Mouse (Mus musculus) lung, postnatal 0 days (tissue): ENCODE data around the gene Ckmt1. TPM values are rescaled to one million over a fixed set of nuclear protein-coding genes. Genes with fewer than 3 reads are reported as not detected.

Experiments used
- ATAC-seq: fragments of 200-750 bp; cut with Nextera tagmentation; 2 replicates; pipeline ENCODE4 v1.8.0; 2017; ENCODE audit warnings: moderate library complexity
- DNase-seq: peaks from one replicate; pipeline ENCODE4 v3.0.0-alpha.2; 2016; ENCODE audit warnings: low spot score
- H3K27ac ChIP-seq: fragments of 300-500 bp; sonication (generic); 2 replicates; pipeline ENCODE4 v1.5.1; 2014; ENCODE audit warnings: antibody characterized with exemption, mild to moderate bottlenecking, low read length, mixed read lengths
- H3K27me3 ChIP-seq: fragments of 300-500 bp; sonication (generic); replicated peaks from 2 replicates; pipeline ENCODE4 v1.6.1; 2014; ENCODE audit warnings: low read length, mixed read lengths; ENCODE audit not compliant: insufficient read depth
- H3K36me3 ChIP-seq: fragments of 300-500 bp; sonication (generic); 2 replicates; pipeline ENCODE4 v1.6.1; 2014; ENCODE audit warnings: low read length, mixed read lengths; ENCODE audit not compliant: insufficient read depth
- H3K4me1 ChIP-seq: fragments of 300-500 bp; sonication (generic); 2 replicates; pipeline ENCODE4 v1.6.1; 2014; ENCODE audit warnings: antibody characterized with exemption, low read depth, low read length, mixed read lengths; ENCODE audit not compliant: insufficient read depth
- H3K4me2 ChIP-seq: fragments of 300-500 bp; sonication (generic); replicated peaks from 2 replicates; pipeline ENCODE4 v1.6.1; 2014; ENCODE audit warnings: low read depth, mild to moderate bottlenecking, low read length, moderate library complexity, mixed read lengths
- H3K4me3 ChIP-seq: fragments of 300-500 bp; sonication (generic); 2 replicates; pipeline ENCODE4 v1.5.1; 2014; ENCODE audit warnings: low read depth, low read length
- H3K9ac ChIP-seq: fragments of 300-500 bp; sonication (generic); replicated peaks from 2 replicates; pipeline ENCODE4 v1.6.1; 2014; ENCODE audit warnings: low read depth, mild to moderate bottlenecking
- H3K9me3 ChIP-seq: fragments of 300-500 bp; sonication (generic); 2 replicates; pipeline ENCODE4 v1.6.1; 2016; ENCODE audit warnings: low read length, mixed read lengths
- CTCF ChIP-seq: IDR thresholded peaks from 2 replicates; pipeline ENCODE4 v1.5.1; 2016; ENCODE audit warnings: antibody characterized with exemption, mild to moderate bottlenecking
- EP300 ChIP-seq: IDR thresholded peaks from 2 replicates; pipeline ENCODE4 v1.6.1; 2016; ENCODE audit warnings: antibody characterized with exemption, mild to moderate bottlenecking, control low read depth
- WGBS: fragments of 180-500 bp; shearing (Covaris S2); extraction: QIAGEN DNeasy Blood & Tissue Kit; methylation state at CpG from one replicate; pipeline ENCODE4 v1.1.7; 2014; 5-methylcytosine and 5-hydroxymethylcytosine counted together
- polyA plus RNA-seq: library from polyadenylated mRNA; unstranded; fragments of >200 nt; fragmentation: Nextera tagmentation; extraction: Ambion mirVana; gene quantifications from 2 replicates; pipeline ENCODE4 v1.2.1, GENCODE M21; 2015

Gene Ckmt1
- polyA plus RNA-seq, 1 experiment from 2014 or later: 37.3 TPM

GRCm38 (mm10) chr2:121339057-121339456, 18.5 kb upstream of the Ckmt1 start:
- H3K36me3 ChIP-seq: no peaks in the 10 kb centered on the region
- H3K4me3 ChIP-seq: no peak overlapping the region
- TF ChIP-seq EP300 (no peak), CTCF (peak; percentile 46)
- no peak for ATAC-seq
- DNase-seq: no peak
- no peaks in the 10 kb centered on the region for H3K4me1 ChIP-seq
- H3K27ac ChIP-seq: no peak overlapping the region
- H3K9me3 ChIP-seq: no peaks in the 10 kb centered on the region
- no peak overlapping the region for H3K4me2 ChIP-seq
- H3K9ac ChIP-seq: no peak overlapping the region
- no peaks in the 10 kb centered on the region for H3K27me3 ChIP-seq

GRCm38 (mm10) chr2:121353156-121353555, 4.4 kb upstream of the Ckmt1 start:
- Histone ChIP-seq H3K36me3 (no peaks in the 10 kb centered on the region; the same call in 1 of the 2 replicates), H3K9me3 (no peaks in the 10 kb centered on the region), H3K4me2 (no peak overlapping the region), H3K4me3 (no peak overlapping the region), H3K27me3 (no peaks in the 10 kb centered on the region), H3K27ac (no peak overlapping the region), H3K4me1 (peaks cover 3% of the 10 kb centered on the region; the same call in 1 of the 2 replicates), H3K9ac (no peak overlapping the region)
- WGBS: 50% methylated on average over 8 of the region's 8 CpGs
- TF ChIP-seq EP300 (no peak), CTCF (no peak)
- ATAC-seq (no peak), DNase-seq (peak; percentile 26)

GRCm38 (mm10) chr2:121354378-121354777, 3.1 kb upstream of the Ckmt1 start:
- H3K27ac ChIP-seq: no peak overlapping the region

GRCm38 (mm10) chr2:121354820-121355592, 2.5 kb upstream of the Ckmt1 start, which contains the start of gene Ppip5k1:
Gene Ppip5k1, minus strand, starts transcription at chr2:121355396.
- no peak within 1 kb of the TSS for H3K27ac ChIP-seq
- no peaks in the 10 kb centered on the region for H3K9me3 ChIP-seq
- peak within 1 kb of the TSS; percentile 58 for H3K4me3 ChIP-seq
- peak within 1 kb of the TSS; percentile 97 for H3K4me2 ChIP-seq
- under 1% methylated on average over 57 of the region's 58 CpGs for WGBS
- ATAC-seq (peak; percentile 97), DNase-seq (peak; percentile 97)
- H3K4me1 ChIP-seq: peaks cover 3% of the 10 kb centered on the region; the same call in 1 of the 2 replicates
- peaks cover 11% of the 10 kb centered on the region; the same call in 1 of the 2 replicates for H3K27me3 ChIP-seq
- peak; percentile 98 for TF ChIP-seq CTCF
- TF ChIP-seq EP300: no peak
- H3K9ac ChIP-seq: peak within 1 kb of the TSS; percentile 43
- H3K36me3 ChIP-seq: no peaks in the 10 kb centered on the region

More at GRCm38 (mm10) chr2:121354378-121354777, 3.1 kb upstream of the Ckmt1 start:
- H3K27me3 ChIP-seq: peaks cover 10% of the 10 kb centered on the region; the same call in 1 of the 2 replicates
- WGBS: under 1% methylated on average over 6 of the region's 6 CpGs
- H3K36me3 ChIP-seq: no peaks in the 10 kb centered on the region
- no peaks in the 10 kb centered on the region for H3K9me3 ChIP-seq
- peaks cover 3% of the 10 kb centered on the region; the same call in 1 of the 2 replicates for H3K4me1 ChIP-seq
- DNase-seq (peak; percentile 43), ATAC-seq (no peak)
- TF ChIP-seq EP300 (no peak), CTCF (no peak)
- H3K9ac ChIP-seq: peak overlapping the region; percentile 43
- H3K4me2 ChIP-seq: peak overlapping the region; percentile 97
- peak overlapping the region; percentile 58 for H3K4me3 ChIP-seq

GRCm38 (mm10) chr2:121357961-121358360, 447 bp downstream of the Ckmt1 start:
- no peak for DNase-seq
- Histone ChIP-seq H3K36me3 (no peaks in the 10 kb centered on the region), H3K27ac (peak overlapping the region; percentile 33), H3K27me3 (peaks cover 11% of the 10 kb centered on the region; the same call in 1 of the 2 replicates), H3K9ac (no peak overlapping the region), H3K4me1 (peaks cover 3% of the 10 kb centered on the region; the same call in 1 of the 2 replicates), H3K4me2 (peak overlapping the region; percentile 43), H3K9me3 (no peaks in the 10 kb centered on the region), H3K4me3 (peak overlapping the region; percentile 19; the same call in 1 of the 2 replicates)
- TF ChIP-seq EP300 (no peak), CTCF (no peak)
- 0% methylated on average over 4 of the region's 4 CpGs for WGBS
- ATAC-seq: no peak

GRCm38 (mm10) chr2:121358381-121358780, 867 bp downstream of the Ckmt1 start:
- peak; percentile 66 for DNase-seq
- Histone ChIP-seq H3K9ac (no peak overlapping the region), H3K4me1 (peaks cover 3% of the 10 kb centered on the region; the same call in 1 of the 2 replicates), H3K36me3 (no peaks in the 10 kb centered on the region), H3K4me3 (peak overlapping the region; percentile 19; the same call in 1 of the 2 replicates), H3K27me3 (peaks cover 11% of the 10 kb centered on the region; the same call in 1 of the 2 replicates), H3K4me2 (peak overlapping the region; percentile 43), H3K27ac (no peak overlapping the region), H3K9me3 (no peaks in the 10 kb centered on the region)
- TF ChIP-seq CTCF (no peak), EP300 (no peak)
- ATAC-seq: peak; percentile 46
- 2% methylated on average over 16 of the region's 16 CpGs for WGBS
